Mouse (Mus musculus): Measurements from ENCODE around the gene Prrt4. TPM values are rescaled to one million over a fixed set of nuclear protein-coding genes. Genes with fewer than 3 reads are reported as not detected.

Gene Prrt4
- polyA plus RNA-seq, 1 experiment from 2014 or later, result 0.48 TPM

DNA sequence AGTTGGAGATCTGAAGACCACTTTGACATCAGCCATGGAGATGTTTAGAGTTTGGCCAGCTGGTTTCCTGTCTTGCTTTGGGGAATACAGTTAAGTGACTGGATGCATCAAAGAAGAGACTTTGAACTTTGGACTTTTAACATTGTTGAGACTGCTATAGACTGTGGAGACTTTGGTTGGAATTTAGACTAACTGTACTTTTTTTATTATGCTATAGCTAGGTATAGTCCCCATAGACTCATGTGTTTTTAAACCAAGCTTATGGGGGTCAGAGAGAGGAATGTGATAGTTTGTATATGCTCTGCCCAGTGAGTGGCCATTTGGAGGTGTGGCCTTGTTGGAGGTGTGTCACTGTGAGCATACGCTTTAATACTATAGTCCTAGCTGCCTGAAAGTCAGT is 29.4 kb downstream of the Prrt4 start:
- ATAC-seq (ENCODE audit: insufficient number of reproducible peaks, insufficient read depth, low FRiP score, low read depth), result no peak
- no peaks in the 10 kb centered on the region for H3K4me1 ChIP-seq (ENCODE audit: control insufficient read depth, insufficient read depth, low read length)
- H3K9me3 ChIP-seq (ENCODE audit: control insufficient read depth, low read depth, low read length), result no peaks in the 10 kb centered on the region
- no peak overlapping the region for H3K4me3 ChIP-seq (ENCODE audit: low read depth, low read length)
- H3K27me3 ChIP-seq (ENCODE audit: control insufficient read depth, insufficient read depth, low read length), result no peaks in the 10 kb centered on the region
- no peak overlapping the region for H3K4me2 ChIP-seq (replicated peaks; ENCODE audit: low read depth, low read length)
- peaks cover 22% of the 10 kb centered on the region for H3K36me3 ChIP-seq (ENCODE audit: control insufficient read depth, insufficient read depth, low read length)
- H3K9ac ChIP-seq (replicated peaks; ENCODE audit: low read depth, low read length), result no peak overlapping the region
- H3K27ac ChIP-seq (ENCODE audit: low read length), result no peak overlapping the region
- WGBS, result 86% methylated on average over 1 of the region's 1 CpGs

DNA sequence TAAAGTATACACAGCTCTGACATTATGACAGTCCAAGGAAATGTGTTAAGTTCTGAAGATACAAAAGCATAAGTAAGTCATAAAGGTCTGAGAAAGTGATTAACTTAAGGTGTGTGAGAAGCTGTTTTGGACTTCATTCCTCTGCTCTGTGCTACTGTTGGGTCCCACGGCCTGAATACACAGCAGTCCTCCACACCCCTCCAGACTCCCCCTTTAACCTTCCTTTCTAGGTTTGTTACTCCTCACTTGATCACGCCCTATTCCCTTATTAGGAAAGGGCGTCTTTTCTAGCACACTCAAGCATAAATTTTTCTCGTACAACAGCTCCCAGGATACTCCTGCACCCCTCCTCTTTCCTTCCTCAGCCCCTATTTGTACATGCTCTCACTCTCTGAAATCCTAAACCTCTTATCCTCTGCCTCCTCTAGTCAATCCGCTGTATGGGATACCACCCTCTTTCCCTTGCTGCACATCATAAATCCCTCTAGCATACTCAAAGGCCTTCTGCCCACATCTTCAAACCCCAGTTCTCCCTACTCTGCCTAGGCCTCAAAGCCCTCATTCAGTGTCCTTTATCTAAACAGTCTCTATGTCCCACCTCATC is 31.9 kb downstream of the Prrt4 start:
- H3K4me3 ChIP-seq (ENCODE audit: low read depth, low read length), result no peak overlapping the region
- no peaks in the 10 kb centered on the region for H3K4me1 ChIP-seq (ENCODE audit: control insufficient read depth, insufficient read depth, low read length)
- peaks cover 2% of the 10 kb centered on the region for H3K36me3 ChIP-seq (ENCODE audit: control insufficient read depth, insufficient read depth, low read length)
- no peaks in the 10 kb centered on the region for H3K9me3 ChIP-seq (ENCODE audit: control insufficient read depth, low read depth, low read length)
- ATAC-seq (ENCODE audit: insufficient number of reproducible peaks, insufficient read depth, low FRiP score, low read depth), result no peak
- H3K27ac ChIP-seq (ENCODE audit: low read length), result no peak overlapping the region
- WGBS, result 76% methylated on average over 5 of the region's 5 CpGs
- no peak overlapping the region for H3K9ac ChIP-seq (replicated peaks; ENCODE audit: low read depth, low read length)
- H3K27me3 ChIP-seq (ENCODE audit: control insufficient read depth, insufficient read depth, low read length), result no peaks in the 10 kb centered on the region
- no peak overlapping the region for H3K4me2 ChIP-seq (replicated peaks; ENCODE audit: low read depth, low read length)

DNA sequence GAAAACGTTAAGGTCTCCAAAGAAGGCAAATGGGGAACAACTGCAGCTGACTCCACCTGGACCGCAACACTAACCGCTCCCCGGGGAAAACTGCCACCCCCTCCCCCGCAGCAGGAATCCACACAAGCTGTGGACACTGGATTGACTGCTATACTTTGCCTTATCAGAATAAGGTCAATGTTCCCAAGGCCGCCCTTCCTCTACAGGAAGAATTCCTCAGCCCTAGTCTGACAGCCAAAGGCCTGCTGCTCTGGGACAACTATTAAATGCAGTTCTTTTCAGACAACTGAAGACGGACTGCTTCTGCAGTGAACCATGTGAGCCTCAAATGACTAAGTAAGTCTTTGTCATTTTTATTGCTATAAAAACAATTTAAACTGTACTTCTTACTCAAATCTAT is 32.7 kb downstream of the Prrt4 start:
- Histone ChIP-seq H3K4me3 (ENCODE audit: low read depth, low read length) (no peak overlapping the region), H3K4me2 (replicated peaks; ENCODE audit: low read depth, low read length) (no peak overlapping the region), H3K9me3 (ENCODE audit: control insufficient read depth, low read depth, low read length) (no peaks in the 10 kb centered on the region), H3K27me3 (ENCODE audit: control insufficient read depth, insufficient read depth, low read length) (no peaks in the 10 kb centered on the region), H3K9ac (replicated peaks; ENCODE audit: low read depth, low read length) (no peak overlapping the region), H3K27ac (ENCODE audit: low read length) (no peak overlapping the region), H3K36me3 (ENCODE audit: control insufficient read depth, insufficient read depth, low read length) (peaks cover 2% of the 10 kb centered on the region; the same call in 1 of the 2 replicates), H3K4me1 (ENCODE audit: control insufficient read depth, insufficient read depth, low read length) (no peaks in the 10 kb centered on the region)
- no peak for ATAC-seq (ENCODE audit: insufficient number of reproducible peaks, insufficient read depth, low FRiP score, low read depth)
- WGBS, result 57% methylated on average over 7 of the region's 7 CpGs

DNA sequence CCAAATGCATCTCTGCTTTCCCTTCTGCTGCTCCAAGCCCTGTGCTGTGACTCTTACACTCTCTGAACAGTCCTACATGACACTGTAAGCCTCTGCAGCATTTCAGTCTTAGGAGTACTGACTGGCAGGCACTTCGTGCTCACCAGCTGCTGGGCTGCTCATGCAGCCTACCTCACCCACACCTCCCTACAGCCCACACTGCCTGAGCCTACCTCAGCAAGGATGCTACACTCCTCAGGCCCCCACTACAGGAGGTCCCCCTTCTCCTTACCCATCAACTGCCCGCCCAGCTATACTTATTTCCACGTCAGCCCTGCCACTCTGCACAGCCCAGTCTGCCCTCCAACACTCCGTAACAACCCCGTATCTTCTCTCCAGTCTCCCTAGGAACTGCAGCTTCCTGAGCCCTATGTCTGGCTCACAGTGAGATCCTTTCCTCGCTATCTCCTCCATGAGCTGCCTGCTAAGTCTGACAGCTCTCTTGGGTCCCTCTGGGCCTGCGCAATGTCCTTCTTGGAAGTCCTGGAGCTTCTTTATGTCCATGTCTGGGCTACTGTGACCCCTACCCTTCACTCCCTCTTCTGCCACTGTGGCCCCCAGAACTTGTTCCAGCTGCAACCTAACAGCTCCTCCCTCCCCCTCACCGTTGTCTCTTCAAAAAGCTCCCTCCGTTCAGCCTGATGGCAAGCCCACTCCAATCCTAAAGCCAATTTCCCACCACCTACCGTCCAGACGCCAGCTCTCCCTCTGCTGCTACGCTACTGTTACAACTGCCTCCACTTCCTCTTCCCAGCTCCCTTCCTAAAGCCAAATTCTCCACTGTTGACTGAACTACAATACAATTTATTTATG is 33.7 kb downstream of the Prrt4 start:
- Histone ChIP-seq H3K4me3 (ENCODE audit: low read depth, low read length) (no peak overlapping the region), H3K4me1 (ENCODE audit: control insufficient read depth, insufficient read depth, low read length) (no peaks in the 10 kb centered on the region), H3K27ac (ENCODE audit: low read length) (no peak overlapping the region)

DNA sequence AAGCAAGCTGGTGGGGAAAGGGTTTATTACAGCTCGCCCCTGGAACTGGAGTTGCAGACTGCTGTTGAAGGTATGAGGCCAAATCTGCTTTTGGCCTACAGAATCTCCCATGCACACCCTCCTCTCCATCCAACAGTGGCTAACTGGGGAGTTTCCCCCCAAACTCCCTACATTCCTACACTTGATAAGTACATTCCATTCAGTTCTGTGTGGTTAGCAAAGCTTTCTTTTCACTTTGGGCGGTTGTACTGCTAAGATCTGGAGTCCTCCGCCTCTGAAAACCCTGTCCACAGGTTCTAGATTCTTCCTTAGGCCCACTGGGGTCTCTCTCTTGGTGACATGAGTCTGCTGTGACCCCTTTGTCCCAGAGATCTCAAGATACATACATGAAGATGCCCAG is 34.4 kb downstream of the Prrt4 start:
- H3K27me3 ChIP-seq (ENCODE audit: control insufficient read depth, insufficient read depth, low read length), result no peaks in the 10 kb centered on the region
- H3K4me1 ChIP-seq (ENCODE audit: control insufficient read depth, insufficient read depth, low read length), result no peaks in the 10 kb centered on the region
- no peak overlapping the region for H3K4me2 ChIP-seq (replicated peaks; ENCODE audit: low read depth, low read length)
- ATAC-seq (ENCODE audit: insufficient number of reproducible peaks, insufficient read depth, low FRiP score, low read depth), result no peak
- H3K9me3 ChIP-seq (ENCODE audit: control insufficient read depth, low read depth, low read length), result no peaks in the 10 kb centered on the region
- no peak overlapping the region for H3K4me3 ChIP-seq (ENCODE audit: low read depth, low read length)
- H3K9ac ChIP-seq (replicated peaks; ENCODE audit: low read depth, low read length), result no peak overlapping the region
- H3K36me3 ChIP-seq (ENCODE audit: control insufficient read depth, insufficient read depth, low read length), result peaks cover 2% of the 10 kb centered on the region; the same call in 1 of the 2 replicates
- WGBS, result 85% methylated on average over 3 of the region's 3 CpGs
- no peak overlapping the region for H3K27ac ChIP-seq (ENCODE audit: low read length)

More for the DNA sequence above, 33.7 kb downstream of the Prrt4 start:
- H3K9ac ChIP-seq (replicated peaks; ENCODE audit: low read depth, low read length), result no peak overlapping the region
- WGBS, result 67% methylated on average over 12 of the region's 12 CpGs
- H3K36me3 ChIP-seq (ENCODE audit: control insufficient read depth, insufficient read depth, low read length), result peaks cover 2% of the 10 kb centered on the region; the same call in 1 of the 2 replicates
- no peaks in the 10 kb centered on the region for H3K9me3 ChIP-seq (ENCODE audit: control insufficient read depth, low read depth, low read length)
- ATAC-seq (ENCODE audit: insufficient number of reproducible peaks, insufficient read depth, low FRiP score, low read depth), result no peak
- H3K27me3 ChIP-seq (ENCODE audit: control insufficient read depth, insufficient read depth, low read length), result no peaks in the 10 kb centered on the region
- H3K4me2 ChIP-seq (replicated peaks; ENCODE audit: low read depth, low read length), result no peak overlapping the region

DNA sequence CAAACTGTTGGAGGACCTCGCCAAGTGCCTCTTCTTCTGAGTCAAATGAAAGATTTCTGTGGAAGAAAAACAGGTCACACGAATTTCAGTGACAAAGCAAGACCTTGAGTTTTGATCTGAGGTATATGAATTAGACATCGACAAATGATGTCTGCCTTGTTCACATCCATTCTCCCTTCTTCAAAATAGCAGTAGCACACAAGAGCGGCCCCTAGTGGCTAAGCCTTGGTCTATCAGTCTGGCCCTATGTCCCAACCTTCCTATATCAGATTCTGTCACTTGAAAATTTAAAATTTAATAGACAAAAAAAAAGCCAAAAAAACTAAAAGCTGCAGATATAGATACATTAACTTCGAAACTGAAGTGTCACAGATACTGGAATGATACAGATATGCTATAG is 35.8 kb downstream of the Prrt4 start:
- ATAC-seq (ENCODE audit: insufficient number of reproducible peaks, insufficient read depth, low FRiP score, low read depth), result no peak
- Histone ChIP-seq H3K36me3 (ENCODE audit: control insufficient read depth, insufficient read depth, low read length) (peaks cover 8% of the 10 kb centered on the region; the same call in 1 of the 2 replicates), H3K9me3 (ENCODE audit: control insufficient read depth, low read depth, low read length) (no peaks in the 10 kb centered on the region), H3K4me1 (ENCODE audit: control insufficient read depth, insufficient read depth, low read length) (no peaks in the 10 kb centered on the region), H3K9ac (replicated peaks; ENCODE audit: low read depth, low read length) (no peak overlapping the region), H3K4me3 (ENCODE audit: low read depth, low read length) (no peak overlapping the region), H3K27ac (ENCODE audit: low read length) (no peak overlapping the region), H3K4me2 (replicated peaks; ENCODE audit: low read depth, low read length) (no peak overlapping the region), H3K27me3 (ENCODE audit: control insufficient read depth, insufficient read depth, low read length) (no peaks in the 10 kb centered on the region)
- 47% methylated on average over 5 of the region's 5 CpGs for WGBS

DNA sequence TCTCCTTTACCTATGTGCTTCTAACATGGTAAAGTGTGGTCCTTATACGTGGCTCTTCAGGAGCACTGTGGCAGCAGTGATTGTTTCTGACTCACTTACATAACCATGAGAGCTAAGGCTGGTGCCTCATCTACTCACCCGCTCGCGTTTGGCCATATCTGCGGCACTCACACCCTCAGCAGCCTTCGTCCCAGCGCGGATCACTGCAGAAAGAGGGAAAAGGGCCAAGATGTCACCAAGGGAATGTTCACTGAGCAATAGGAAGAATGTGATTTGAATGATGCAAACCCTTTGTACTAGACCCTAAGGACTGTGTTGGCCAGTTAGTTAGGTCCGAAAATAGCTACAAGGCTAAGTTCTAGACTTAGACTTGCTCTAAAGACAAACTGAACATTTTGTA is 41.9 kb downstream of the Prrt4 start:
- H3K9me3 ChIP-seq (ENCODE audit: control insufficient read depth, low read depth, low read length), result no peaks in the 10 kb centered on the region
- no peak overlapping the region for H3K4me3 ChIP-seq (ENCODE audit: low read depth, low read length)
- no peak overlapping the region for H3K9ac ChIP-seq (replicated peaks; ENCODE audit: low read depth, low read length)
- no peaks in the 10 kb centered on the region for H3K4me1 ChIP-seq (ENCODE audit: control insufficient read depth, insufficient read depth, low read length)
- H3K27me3 ChIP-seq (ENCODE audit: control insufficient read depth, insufficient read depth, low read length), result no peaks in the 10 kb centered on the region
- 93% methylated on average over 9 of the region's 9 CpGs for WGBS
- no peak overlapping the region for H3K4me2 ChIP-seq (replicated peaks; ENCODE audit: low read depth, low read length)
- H3K36me3 ChIP-seq (ENCODE audit: control insufficient read depth, insufficient read depth, low read length), result peaks cover 40% of the 10 kb centered on the region; the same call in 1 of the 2 replicates
- no peak for ATAC-seq (ENCODE audit: insufficient number of reproducible peaks, insufficient read depth, low FRiP score, low read depth)
- no peak overlapping the region for H3K27ac ChIP-seq (ENCODE audit: low read length)

DNA sequence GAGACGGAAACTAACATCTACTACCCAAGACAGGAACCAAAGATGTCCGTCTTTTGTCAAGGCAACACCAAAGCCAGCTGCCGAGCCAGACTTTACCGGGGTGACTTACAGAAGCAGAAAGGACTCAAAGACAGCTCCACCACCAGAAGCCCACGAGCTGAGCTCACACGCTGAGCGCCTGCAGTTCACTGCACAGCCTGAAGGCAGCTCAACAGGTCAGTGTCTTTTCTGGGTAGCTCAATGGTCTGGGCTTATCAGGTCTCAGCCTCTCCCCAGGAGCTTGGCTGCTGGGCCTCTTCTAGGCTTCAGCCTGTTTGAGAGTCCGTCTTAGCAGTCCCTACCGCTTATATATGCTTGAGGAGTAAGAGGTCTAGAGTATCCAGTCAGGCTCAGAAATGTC is 46.3 kb downstream of the Prrt4 start:
- ATAC-seq (ENCODE audit: insufficient number of reproducible peaks, insufficient read depth, low FRiP score, low read depth), result no peak
- H3K4me2 ChIP-seq (replicated peaks; ENCODE audit: low read depth, low read length), result no peak overlapping the region
- no peaks in the 10 kb centered on the region for H3K4me1 ChIP-seq (ENCODE audit: control insufficient read depth, insufficient read depth, low read length)
- H3K4me3 ChIP-seq (ENCODE audit: low read depth, low read length), result no peak overlapping the region
- H3K27ac ChIP-seq (ENCODE audit: low read length), result no peak overlapping the region
- H3K36me3 ChIP-seq (ENCODE audit: control insufficient read depth, insufficient read depth, low read length), result peaks cover 46% of the 10 kb centered on the region; the same call in 1 of the 2 replicates
- H3K9me3 ChIP-seq (ENCODE audit: control insufficient read depth, low read depth, low read length), result no peaks in the 10 kb centered on the region
- no peaks in the 10 kb centered on the region for H3K27me3 ChIP-seq (ENCODE audit: control insufficient read depth, insufficient read depth, low read length)
- WGBS, result 97% methylated on average over 9 of the region's 9 CpGs
- no peak overlapping the region for H3K9ac ChIP-seq (replicated peaks; ENCODE audit: low read depth, low read length)
